Mouse (Mus musculus): Measurements from ENCODE around the gene Slfnl1.

Gene Slfnl1

DNA sequence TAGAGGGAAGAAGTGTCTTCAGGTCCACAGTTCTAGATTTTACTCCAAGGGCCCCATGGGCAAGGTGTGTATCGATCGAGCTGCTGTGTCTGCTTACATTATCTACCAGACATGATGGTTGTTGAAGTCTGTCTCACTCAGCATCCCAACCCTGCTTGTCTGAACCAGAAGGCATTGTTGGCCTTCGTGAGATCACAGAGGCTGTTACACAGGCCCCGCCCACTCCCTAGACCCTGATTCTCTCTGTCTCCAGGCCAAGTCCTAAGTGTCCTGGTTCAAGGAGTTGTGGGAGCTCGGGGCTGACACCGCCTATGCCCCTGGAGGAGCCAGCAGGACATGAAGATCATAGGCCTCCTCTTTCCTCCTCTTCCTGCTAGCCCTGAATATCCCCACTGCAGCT, at the start of gene Slfnl1:
Gene Slfnl1 (plus strand): TSS at position 246 of the 400 bp plus-strand sequence.
- ATAC-seq (ENCODE audit: low TSS enrichment), result no peak

DNA sequence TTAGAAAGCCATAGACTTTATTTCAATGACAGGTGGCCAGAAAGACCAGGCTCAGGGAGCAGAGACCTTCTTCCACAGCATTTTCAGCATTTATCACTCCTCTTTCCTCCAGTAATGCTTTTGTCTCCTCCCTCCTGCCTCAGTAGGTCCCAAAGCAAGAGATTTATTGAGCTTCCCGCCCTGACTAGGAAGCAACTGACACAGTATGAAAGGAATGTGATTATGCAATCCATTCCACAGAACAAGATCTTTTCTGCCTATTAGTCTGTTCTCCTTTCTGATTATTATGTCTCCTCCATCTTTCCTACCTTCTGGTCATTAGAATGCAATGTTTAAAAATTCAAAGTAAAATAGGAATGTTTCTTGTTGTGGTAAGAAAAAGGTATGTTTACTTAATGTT, 44.3 kb upstream of the Slfnl1 start:
- no peak for ATAC-seq (ENCODE audit: low TSS enrichment)

DNA sequence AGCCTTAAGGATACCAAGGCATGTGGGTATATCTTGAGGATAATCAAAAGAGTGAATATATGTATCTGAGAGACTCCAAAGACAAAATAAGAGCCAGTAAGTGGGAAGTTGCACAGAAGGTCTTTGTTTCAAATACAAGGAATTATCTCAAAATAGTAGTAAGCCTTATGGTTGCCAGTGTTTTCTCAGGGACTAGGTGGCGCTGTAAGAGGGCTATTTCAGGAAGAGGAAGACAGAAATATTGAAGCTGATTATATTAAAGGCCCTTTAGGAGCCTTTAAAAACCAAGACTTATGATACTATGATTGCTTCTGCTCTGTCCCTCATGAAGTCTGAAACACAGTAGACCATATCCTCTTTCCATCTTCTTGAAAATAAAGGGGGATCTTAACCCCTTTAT, 25.1 kb upstream of the Slfnl1 start:
- ATAC-seq (ENCODE audit: low TSS enrichment), result no peak

DNA sequence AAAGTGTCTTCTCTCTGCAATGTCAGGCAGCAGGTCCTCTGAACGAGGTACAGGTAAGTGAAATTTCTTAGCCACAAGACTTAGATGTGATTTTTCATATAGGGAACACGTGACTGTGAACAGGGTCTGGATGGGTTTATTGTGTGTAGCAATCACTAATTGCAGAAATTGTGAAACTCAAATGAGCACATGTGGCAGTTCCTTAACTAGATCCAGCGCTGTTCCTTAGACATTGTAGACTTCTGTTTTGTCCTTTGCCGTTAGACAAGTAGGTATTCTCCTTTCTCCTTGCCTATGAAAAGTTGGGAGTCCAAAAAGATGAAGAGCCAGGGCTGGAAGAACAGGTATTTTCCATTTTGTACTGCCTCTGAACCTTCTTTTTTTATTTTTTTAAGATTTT, 20.8 kb upstream of the Slfnl1 start:
- ATAC-seq (ENCODE audit: low TSS enrichment), result no peak

DNA sequence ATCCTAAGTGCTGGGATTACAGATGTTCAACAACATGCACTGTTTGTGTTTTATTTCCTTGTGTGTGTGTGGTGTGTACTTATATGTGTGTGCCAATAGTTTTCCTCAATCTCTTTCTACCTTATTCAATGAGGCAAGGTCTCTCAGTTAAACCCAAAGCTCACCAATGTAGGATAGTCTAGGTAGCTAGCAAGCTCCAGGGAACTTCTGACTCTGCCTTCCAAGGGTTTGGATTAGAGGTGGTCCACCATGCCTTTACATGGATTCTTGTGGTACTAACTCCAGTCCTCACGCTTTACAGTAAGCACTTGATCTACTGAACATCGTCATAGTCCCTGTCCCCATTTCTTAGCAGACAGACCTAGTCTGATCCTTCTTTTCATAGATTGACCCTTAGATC, 17.7 kb upstream of the Slfnl1 start:
- ATAC-seq (ENCODE audit: low TSS enrichment), result no peak

DNA sequence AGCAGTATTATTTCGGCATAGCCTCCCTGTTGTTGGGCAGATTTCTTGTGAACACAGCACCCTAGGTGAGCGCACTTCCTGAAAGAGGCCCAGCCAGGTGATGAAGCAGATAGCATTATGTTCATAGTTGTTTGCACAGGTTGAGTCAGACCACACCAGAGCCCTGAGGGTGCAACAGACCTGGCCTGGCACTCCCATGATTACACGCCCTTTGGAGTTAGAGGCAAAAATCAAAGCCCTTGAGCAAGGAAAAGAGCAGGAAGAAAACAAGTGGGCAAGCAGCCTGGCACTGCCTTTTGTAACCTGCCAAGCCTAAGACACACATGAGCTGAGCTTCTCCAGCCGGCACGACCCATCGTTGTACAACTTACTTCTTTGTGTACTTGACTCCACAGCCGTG, 15.5 kb upstream of the Slfnl1 start:
- ATAC-seq (ENCODE audit: low TSS enrichment), result no peak

DNA sequence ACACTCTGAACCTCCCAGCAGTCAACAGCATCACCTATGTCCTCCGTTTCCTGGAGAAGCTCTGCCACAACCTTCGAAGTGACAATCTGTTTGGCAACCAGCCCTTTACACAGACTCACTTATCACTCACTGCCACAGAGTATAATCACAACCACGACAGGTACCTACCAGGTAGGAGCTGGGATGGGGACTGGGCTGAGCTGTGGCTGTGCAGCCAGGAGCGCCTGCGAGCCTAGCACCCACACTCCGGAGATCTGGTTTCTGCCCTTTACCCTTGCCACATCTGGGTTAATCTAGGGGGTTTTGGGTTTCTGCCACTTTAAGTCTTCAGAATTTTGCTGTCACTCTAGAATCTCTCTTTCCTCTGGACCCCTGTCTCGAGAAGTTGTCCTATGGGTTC, 15.1 kb upstream of the Slfnl1 start:
- no peak for ATAC-seq (ENCODE audit: low TSS enrichment)

DNA sequence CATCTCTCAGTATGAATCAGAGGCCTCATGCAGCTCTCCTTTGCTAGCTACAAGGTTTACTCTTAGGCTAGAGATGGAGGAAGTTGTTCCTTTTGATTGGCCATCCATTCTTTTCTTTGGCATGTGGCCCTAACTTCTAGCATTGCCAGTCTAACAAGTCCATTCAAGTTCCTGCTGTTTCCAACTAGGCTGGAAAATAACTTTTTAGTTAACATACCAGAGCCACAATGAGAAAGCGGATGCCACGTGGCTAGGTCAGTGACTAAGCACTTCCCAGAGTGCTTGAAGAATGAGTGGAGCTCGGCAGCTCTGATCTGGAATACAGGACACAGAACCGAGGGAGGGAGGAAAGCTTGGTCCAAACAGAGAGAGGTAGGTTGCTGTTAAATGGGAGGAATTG, 14.7 kb upstream of the Slfnl1 start:
- no peak for ATAC-seq (ENCODE audit: low TSS enrichment)

DNA sequence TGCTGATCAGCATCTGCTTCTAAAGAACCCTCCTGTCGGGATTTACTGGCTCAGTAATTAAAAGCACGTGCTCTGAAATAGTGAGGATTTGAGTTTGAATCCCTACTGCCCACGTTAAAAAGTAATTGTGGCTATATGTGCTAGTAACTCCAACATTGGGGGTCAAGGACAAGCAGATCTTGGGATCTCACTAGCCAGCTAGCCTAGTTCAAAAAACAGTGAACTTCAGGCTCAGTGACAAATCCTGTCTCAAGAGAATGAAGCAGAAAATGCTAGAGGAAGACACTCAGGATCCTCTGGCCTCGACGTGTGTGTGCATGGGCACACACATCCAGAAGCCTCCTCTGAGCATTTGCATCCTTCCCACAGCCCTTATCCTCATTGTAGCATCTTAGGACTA, 10.3 kb upstream of the Slfnl1 start:
- no peak for ATAC-seq (ENCODE audit: low TSS enrichment)

GRCm38 (mm10) chr4:120522351-120522750, 9.7 kb upstream of the Slfnl1 start:
- ATAC-seq (ENCODE audit: low TSS enrichment), result no peak

- ATAC-seq (ENCODE audit: low TSS enrichment), result no peak
Observed at GRCm38 (mm10) chr4:120523092-120523491, 8.9 kb upstream of the Slfnl1 start.

DNA sequence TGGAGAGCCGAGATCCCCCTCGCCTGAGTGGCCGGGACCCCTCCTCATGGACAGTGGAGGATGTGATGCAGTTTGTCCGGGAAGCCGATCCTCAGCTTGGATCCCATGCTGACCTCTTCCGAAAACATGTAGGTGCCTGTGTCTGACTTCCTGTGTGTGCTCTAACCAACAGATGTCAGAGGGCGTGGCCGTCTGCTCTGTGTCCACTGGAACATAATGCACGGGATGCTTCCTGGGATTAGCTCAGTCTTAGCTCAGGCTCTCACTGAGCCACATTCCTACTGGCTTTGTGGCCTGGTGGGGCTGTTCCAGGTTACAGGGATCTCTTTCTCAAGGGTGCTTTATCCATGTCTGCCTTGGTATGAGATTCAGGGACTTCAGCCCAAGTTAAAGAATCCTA, 3.9 kb upstream of the Slfnl1 start:
- no peak for ATAC-seq (ENCODE audit: low TSS enrichment)

GRCm38 (mm10) chr4:120538664-120539063, 6.6 kb downstream of the Slfnl1 start:
- ATAC-seq (ENCODE audit: low TSS enrichment), result no peak

DNA sequence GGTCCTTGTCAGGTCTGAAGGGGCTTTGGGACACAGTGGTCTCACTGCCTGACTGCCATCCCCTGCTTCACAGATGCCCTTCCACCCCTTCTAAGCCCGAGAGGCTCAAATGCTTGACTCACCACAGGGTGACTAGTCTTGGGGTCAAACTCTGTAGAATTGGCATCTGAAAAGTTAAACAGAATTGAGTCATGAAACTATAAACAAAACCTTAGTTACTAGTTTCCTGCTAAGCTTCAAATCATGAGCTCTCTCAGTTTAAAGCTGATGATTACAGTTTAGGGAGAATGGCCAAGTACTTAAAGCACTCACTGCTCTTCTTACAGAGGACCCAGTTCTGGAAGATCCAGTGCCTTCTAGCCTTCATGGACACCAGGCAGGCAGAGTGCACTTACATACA, 12.9 kb downstream of the Slfnl1 start:
- no peak for ATAC-seq (ENCODE audit: low TSS enrichment)

- no peak for ATAC-seq (ENCODE audit: low TSS enrichment)
Observed at GRCm38 (mm10) chr4:120556592-120556991, 24.6 kb downstream of the Slfnl1 start.

GRCm38 (mm10) chr4:120565726-120566125, 33.7 kb downstream of the Slfnl1 start:
- 0 out of 2 replicates have a peak, but pooled peaks have one; percentile 13 for ATAC-seq (ENCODE audit: low TSS enrichment)

- no peak for ATAC-seq (ENCODE audit: low TSS enrichment)
Observed at GRCm38 (mm10) chr4:120568005-120568404, 36.0 kb downstream of the Slfnl1 start.

DNA sequence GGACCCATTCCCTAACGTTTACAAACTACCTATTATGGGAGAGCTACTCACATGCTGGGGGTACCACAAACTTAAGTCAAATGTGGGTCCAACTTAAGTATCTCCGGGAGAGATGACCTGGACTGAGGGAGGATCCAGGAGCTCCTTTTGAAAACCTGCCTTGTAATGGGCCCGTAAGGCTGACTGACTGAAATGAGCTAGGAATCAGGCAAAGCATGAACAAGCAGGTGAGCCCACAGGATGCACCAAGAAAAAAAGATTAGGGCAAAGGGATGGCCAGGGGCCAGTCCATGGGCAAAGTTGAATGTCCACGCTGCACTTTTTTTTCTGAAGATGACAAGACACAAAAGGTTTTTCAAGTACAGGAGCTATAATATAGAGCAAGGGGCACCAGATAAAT, 37.0 kb downstream of the Slfnl1 start:
- ATAC-seq (ENCODE audit: low TSS enrichment), result no peak

- ATAC-seq (ENCODE audit: low TSS enrichment), result peak; percentile 91
Observed at GRCm38 (mm10) chr4:120569486-120570437, 37.7 kb downstream of the Slfnl1 start, which contains the start of gene Ctps. Ctps (minus strand) TSS chr4:120570276.

DNA sequence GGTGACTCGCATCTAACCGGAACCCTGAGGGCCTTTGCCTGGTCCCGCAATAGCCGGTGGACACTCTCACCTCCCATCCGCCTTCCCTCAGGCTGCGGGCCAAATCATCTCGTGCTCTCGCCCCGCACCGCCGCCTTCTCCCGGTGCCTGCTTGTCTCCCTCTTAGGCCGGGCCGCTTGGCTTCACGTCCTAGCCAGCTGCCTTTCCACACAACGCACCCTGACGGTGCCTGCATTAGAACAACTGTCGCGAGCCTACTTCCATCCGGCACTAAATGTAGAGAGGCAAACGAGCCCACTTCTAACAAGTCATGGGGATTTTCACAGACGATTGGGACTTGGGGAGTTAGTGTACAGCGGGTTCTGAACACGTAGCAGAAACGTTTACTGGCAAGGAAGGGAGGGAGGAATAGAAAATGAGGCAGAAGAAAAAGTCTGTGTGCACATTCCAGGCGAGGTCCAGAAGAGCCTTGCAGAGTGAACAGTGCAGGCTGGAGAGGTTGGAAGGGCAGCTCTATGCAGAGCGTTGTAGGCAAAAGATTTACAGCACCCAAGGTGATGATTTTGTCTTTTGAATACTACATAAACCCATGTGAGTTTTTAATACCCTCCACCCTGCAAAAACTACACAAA, 38.5 kb downstream of the Slfnl1 start:
- peak; percentile 33 for ATAC-seq (ENCODE audit: low TSS enrichment)

GRCm38 (mm10) chr4:120571070-120571464, 39.0 kb downstream of the Slfnl1 start:
- ATAC-seq (ENCODE audit: low TSS enrichment), result no peak

DNA sequence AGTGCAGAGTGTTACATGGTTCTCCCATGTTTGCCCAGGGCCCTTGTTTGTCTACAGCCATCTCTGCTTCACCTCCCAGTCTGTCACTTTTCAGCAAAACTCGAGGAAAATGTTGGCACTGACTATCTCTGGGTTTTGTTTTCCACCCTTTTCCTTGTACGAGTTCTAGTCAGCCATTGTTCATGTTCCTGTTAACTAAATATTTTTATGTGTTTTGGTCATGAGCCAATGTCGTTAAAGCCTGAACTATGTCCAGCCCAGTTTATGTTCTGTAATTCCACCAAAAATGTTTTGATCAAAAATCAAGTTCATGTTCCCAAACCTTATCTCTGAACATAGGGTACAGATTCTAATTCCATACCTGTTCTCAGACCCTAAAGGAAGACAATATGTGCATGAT, 39.7 kb downstream of the Slfnl1 start:
- no peak for ATAC-seq (ENCODE audit: low TSS enrichment)

DNA sequence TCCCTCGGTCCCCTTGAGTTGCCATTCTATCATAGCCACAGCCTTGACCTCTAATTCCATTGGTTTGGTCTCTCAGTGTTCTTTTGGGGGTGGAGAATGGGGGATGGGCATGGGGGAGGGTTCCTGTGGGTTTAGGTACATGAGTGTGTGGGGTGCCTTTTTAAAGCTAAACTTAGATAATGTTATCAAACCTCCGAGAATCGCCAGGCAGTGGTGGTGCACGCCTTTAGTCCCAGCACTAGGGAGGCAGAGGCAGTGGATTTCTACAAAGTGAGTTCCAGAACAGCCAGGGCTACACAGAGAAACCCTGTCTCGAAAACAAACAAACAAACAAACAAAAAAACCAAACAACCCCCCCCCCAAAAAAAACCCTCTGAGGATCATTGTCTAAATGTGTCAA, 48.9 kb downstream of the Slfnl1 start:
- no peak for ATAC-seq (ENCODE audit: low TSS enrichment)
